Mouse (Mus musculus) liver, postnatal 0 days (tissue): ENCODE results near the gene Dnah2.

Source experiments
- CTCF ChIP-seq: sonication (generic); IDR thresholded peaks from 2 replicates; pipeline ENCODE4 v1.5.1; 2016; ENCODE audit warnings: antibody characterized with exemption, low read depth
- EP300 ChIP-seq: IDR thresholded peaks from 2 replicates; pipeline ENCODE4 v1.6.1; 2016; ENCODE audit warnings: antibody characterized with exemption, low read depth, mild to moderate bottlenecking

- no peak for TF ChIP-seq CTCF
- no peak for TF ChIP-seq EP300
Observed at GRCm38 (mm10) chr11:69370817-69371215, 178.1 kb downstream of the Dnah2 start.
